Mouse (Mus musculus): ENCODE measurements at regions not wholly inside any gene's neighbourhood (a gene's known extent, or its start where the extent isn't known, plus 50 kb on each side); places are given as distances from the start of the nearest gene placed in this dataset.

DNA sequence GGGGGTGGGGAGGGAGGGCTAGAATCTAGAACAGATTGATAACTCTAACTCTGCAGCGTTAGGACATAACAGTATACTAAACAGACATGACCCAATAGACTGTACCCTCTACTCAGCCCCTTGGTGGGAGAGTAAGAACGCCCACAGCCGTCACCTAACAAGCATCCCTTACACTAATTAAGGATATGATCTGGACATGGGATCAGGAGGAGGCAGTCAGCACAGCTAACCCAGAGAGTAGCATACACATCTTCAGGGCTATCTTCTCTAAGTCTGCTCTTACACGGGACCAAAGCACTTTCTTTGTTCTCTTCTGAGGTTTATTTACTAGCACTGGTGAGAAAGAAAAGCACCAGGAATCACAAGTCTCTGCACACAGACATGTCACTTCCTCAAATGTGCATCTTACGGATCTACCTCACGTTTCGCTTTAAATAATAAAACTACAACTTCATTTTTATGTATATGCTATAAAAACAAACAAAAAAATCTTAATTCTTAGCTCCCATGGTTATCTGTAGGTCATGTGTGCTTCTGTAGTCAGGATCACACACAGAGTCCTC lies 128.0 kb upstream of the Klf14 start:
- ATAC-seq (ENCODE audit: low FRiP score, low read depth) = no peak
- no peaks in the 10 kb centered on the region for H3K9me3 ChIP-seq
- WGBS = 65% methylated on average over 7 of the region's 7 CpGs
- 0 out of 2 replicates have a peak, but pooled peaks cover 3% of the 10 kb centered on the region for H3K27me3 ChIP-seq
- no peaks in the 10 kb centered on the region for H3K36me3 ChIP-seq
- H3K4me3 ChIP-seq = no peak overlapping the region
- H3K4me2 ChIP-seq (replicated peaks) = no peak overlapping the region
- H3K4me1 ChIP-seq = peaks cover 45% of the 10 kb centered on the region
- no peak overlapping the region for H3K9ac ChIP-seq
- H3K27ac ChIP-seq = no peak overlapping the region

GRCm38 (mm10) chr6:31087511-31087910 lies 128.6 kb upstream of the Klf14 start:
- ATAC-seq (ENCODE audit: low FRiP score, low read depth) = no peak
- H3K9me3 ChIP-seq = no peaks in the 10 kb centered on the region
- 0 out of 2 replicates have a peak, but pooled peaks cover 3% of the 10 kb centered on the region for H3K27me3 ChIP-seq
- H3K4me1 ChIP-seq = peaks cover 38% of the 10 kb centered on the region
- no peak overlapping the region; the same call in 1 of the 2 replicates for H3K4me2 ChIP-seq (replicated peaks)
- H3K27ac ChIP-seq = no peak overlapping the region
- H3K4me3 ChIP-seq = no peak overlapping the region
- H3K9ac ChIP-seq = no peak overlapping the region
- H3K36me3 ChIP-seq = no peaks in the 10 kb centered on the region
- WGBS = 46% methylated on average over 4 of the region's 4 CpGs

- Histone ChIP-seq H3K9me3 (no peaks in the 10 kb centered on the region), H3K9ac (peak overlapping the region; percentile 54; the same call in 1 of the 2 replicates), H3K4me1 (peaks cover 30% of the 10 kb centered on the region), H3K4me3 (peak overlapping the region; percentile 27), H3K27ac (no peak overlapping the region), H3K27me3 (no peaks in the 10 kb centered on the region), H3K36me3 (no peaks in the 10 kb centered on the region), H3K4me2 (replicated peaks) (peak overlapping the region; percentile 59)
- 16% methylated on average over 18 of the region's 18 CpGs for WGBS
- ATAC-seq (ENCODE audit: low FRiP score, low read depth) = no peak
Observed at GRCm38 (mm10) chr6:31088147-31088972, 129.5 kb upstream of the Klf14 start.

DNA sequence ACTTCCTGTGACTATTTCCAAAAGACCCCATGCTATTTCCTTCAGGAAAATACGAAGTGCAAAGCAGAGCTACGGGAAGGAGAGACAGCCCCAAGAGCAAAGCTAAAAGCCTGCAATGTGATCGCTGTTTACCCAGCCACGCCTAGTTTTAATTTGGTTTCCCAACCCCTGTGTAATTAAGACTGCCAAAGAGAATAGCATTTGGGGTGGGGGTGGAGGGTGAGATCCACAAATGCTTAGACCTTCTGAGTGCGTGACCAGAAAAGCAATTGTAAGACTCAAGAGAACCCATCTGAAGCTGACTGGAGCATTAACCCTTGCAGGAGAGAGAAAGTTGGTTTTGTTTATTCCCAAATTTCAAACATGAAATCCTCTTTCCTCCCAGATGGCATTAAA lies 130.1 kb upstream of the Klf14 start:
- Histone ChIP-seq H3K9ac (peak overlapping the region; percentile 54; the same call in 1 of the 2 replicates), H3K27me3 (no peaks in the 10 kb centered on the region), H3K36me3 (no peaks in the 10 kb centered on the region), H3K4me2 (replicated peaks) (peak overlapping the region; percentile 59), H3K27ac (no peak overlapping the region), H3K4me3 (peak overlapping the region; percentile 27), H3K9me3 (no peaks in the 10 kb centered on the region), H3K4me1 (peaks cover 25% of the 10 kb centered on the region)
- no peak for ATAC-seq (ENCODE audit: low FRiP score, low read depth)
- 21% methylated on average over 5 of the region's 5 CpGs for WGBS

- no peak overlapping the region for H3K9ac ChIP-seq
- 92% methylated on average over 6 of the region's 6 CpGs for WGBS
- H3K9me3 ChIP-seq = no peaks in the 10 kb centered on the region
- peaks cover 27% of the 10 kb centered on the region for H3K4me1 ChIP-seq
- no peak overlapping the region for H3K27ac ChIP-seq
- H3K4me3 ChIP-seq = no peak overlapping the region
- H3K36me3 ChIP-seq = no peaks in the 10 kb centered on the region
- no peaks in the 10 kb centered on the region for H3K27me3 ChIP-seq
- no peak for ATAC-seq (ENCODE audit: low FRiP score, low read depth)
- H3K4me2 ChIP-seq (replicated peaks) = no peak overlapping the region
Observed at GRCm38 (mm10) chr6:31090288-31090687, 131.4 kb upstream of the Klf14 start.

DNA sequence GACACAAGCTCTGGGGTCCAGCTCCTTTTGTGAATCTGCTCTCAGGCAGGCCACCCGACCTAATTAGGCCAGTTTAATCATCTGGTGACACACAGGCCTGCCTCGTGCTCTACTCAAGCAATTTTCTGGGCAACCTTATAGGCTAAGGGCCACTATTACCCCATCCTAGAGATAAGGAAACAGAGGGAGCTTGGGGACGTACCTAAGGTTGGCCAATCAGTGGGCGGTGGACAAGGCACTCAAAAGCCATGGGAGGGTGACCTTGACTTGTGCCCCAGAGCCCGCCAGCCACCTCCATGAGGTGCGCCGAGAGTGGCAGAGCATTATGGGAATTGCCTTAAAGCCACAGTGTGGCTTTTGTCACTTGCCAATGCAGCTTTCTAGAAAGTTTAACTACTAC lies 131.9 kb upstream of the Klf14 start:
- H3K9ac ChIP-seq = no peak overlapping the region
- H3K36me3 ChIP-seq = no peaks in the 10 kb centered on the region
- H3K4me2 ChIP-seq (replicated peaks) = no peak overlapping the region
- H3K27ac ChIP-seq = no peak overlapping the region
- H3K4me1 ChIP-seq = peaks cover 32% of the 10 kb centered on the region
- H3K4me3 ChIP-seq = no peak overlapping the region
- H3K27me3 ChIP-seq = no peaks in the 10 kb centered on the region
- ATAC-seq (ENCODE audit: low FRiP score, low read depth) = no peak
- WGBS = 69% methylated on average over 7 of the region's 7 CpGs
- no peaks in the 10 kb centered on the region for H3K9me3 ChIP-seq

DNA sequence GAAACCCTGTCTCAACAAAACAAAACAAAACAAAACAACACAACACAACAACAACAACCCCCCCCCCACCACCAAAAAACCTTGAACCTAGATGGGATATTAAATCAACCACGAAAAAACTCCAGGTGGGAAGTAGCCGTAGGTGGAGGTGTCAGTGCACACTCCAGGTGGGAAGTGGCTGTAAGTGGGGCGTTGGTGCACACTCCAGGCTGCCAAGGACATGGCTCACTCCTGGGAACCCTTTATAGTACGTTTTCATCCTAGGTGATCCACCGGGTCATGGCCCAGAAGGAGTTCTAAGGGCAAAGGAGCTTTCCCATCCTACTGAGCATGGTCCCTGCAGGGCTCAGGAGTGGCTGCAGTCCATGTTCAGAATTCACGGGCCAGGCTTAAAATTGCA lies 133.4 kb upstream of the Klf14 start:
- Histone ChIP-seq H3K9me3 (no peaks in the 10 kb centered on the region), H3K27ac (no peak overlapping the region), H3K36me3 (no peaks in the 10 kb centered on the region), H3K4me1 (peaks cover 46% of the 10 kb centered on the region), H3K27me3 (no peaks in the 10 kb centered on the region), H3K4me2 (replicated peaks) (no peak overlapping the region), H3K9ac (no peak overlapping the region), H3K4me3 (no peak overlapping the region)
- 86% methylated on average over 6 of the region's 6 CpGs for WGBS
- ATAC-seq (ENCODE audit: low FRiP score, low read depth) = no peak

DNA sequence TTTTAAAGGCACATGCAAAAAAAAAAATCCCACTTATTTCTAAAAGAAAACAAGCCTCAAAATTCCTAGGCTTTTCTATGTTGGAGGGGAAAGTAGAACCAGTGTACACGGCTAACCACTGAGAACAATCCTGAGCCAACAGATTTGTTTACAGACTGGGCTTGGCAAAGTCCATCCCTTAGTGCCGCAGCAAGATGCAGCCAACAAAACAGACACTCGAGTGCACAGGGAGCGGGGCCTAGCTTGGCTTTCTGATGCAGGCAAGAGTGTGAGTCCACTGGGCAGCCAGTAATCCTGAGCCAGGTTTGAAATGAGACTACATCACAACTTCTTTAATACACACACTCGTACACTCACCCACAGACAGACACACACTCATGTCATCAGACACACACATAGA lies 133.9 kb upstream of the Klf14 start:
- Histone ChIP-seq H3K4me3 (no peak overlapping the region), H3K27ac (no peak overlapping the region), H3K36me3 (no peaks in the 10 kb centered on the region), H3K27me3 (no peaks in the 10 kb centered on the region), H3K9ac (no peak overlapping the region), H3K4me2 (replicated peaks) (no peak overlapping the region), H3K9me3 (no peaks in the 10 kb centered on the region), H3K4me1 (peaks cover 46% of the 10 kb centered on the region)
- ATAC-seq (ENCODE audit: low FRiP score, low read depth) = no peak
- 75% methylated on average over 5 of the region's 5 CpGs for WGBS

GRCm38 (mm10) chr6:31095943-31096714 lies 137.3 kb upstream of the Klf14 start:
- H3K4me3 ChIP-seq = no peak overlapping the region
- no peaks in the 10 kb centered on the region for H3K9me3 ChIP-seq
- H3K4me1 ChIP-seq = peaks cover 28% of the 10 kb centered on the region
- H3K27me3 ChIP-seq = no peaks in the 10 kb centered on the region
- ATAC-seq (ENCODE audit: low FRiP score, low read depth) = no peak
- no peak overlapping the region for H3K4me2 ChIP-seq (replicated peaks)
- WGBS = 47% methylated on average over 16 of the region's 21 CpGs
- H3K9ac ChIP-seq = no peak overlapping the region
- H3K27ac ChIP-seq = peak overlapping the region; percentile 44; the same call in 1 of the 2 replicates
- H3K36me3 ChIP-seq = no peaks in the 10 kb centered on the region

GRCm38 (mm10) chr6:31096787-31097186 lies 137.9 kb upstream of the Klf14 start:
- peaks cover 28% of the 10 kb centered on the region for H3K4me1 ChIP-seq
- no peaks in the 10 kb centered on the region for H3K36me3 ChIP-seq
- no peaks in the 10 kb centered on the region for H3K9me3 ChIP-seq
- no peak overlapping the region for H3K9ac ChIP-seq
- peak overlapping the region; percentile 44; the same call in 1 of the 2 replicates for H3K27ac ChIP-seq
- no peak overlapping the region for H3K4me3 ChIP-seq
- H3K27me3 ChIP-seq = no peaks in the 10 kb centered on the region
- no peak for ATAC-seq (ENCODE audit: low FRiP score, low read depth)
- WGBS = 56% methylated on average over 6 of the region's 6 CpGs
- no peak overlapping the region for H3K4me2 ChIP-seq (replicated peaks)

GRCm38 (mm10) chr6:31097254-31097653 lies 138.4 kb upstream of the Klf14 start:
- Histone ChIP-seq H3K4me1 (peaks cover 28% of the 10 kb centered on the region), H3K4me3 (no peak overlapping the region), H3K27me3 (no peaks in the 10 kb centered on the region), H3K27ac (no peak overlapping the region), H3K4me2 (replicated peaks) (no peak overlapping the region), H3K9me3 (no peaks in the 10 kb centered on the region), H3K36me3 (no peaks in the 10 kb centered on the region), H3K9ac (no peak overlapping the region)
- WGBS = 68% methylated on average over 9 of the region's 9 CpGs
- ATAC-seq (ENCODE audit: low FRiP score, low read depth) = no peak

DNA sequence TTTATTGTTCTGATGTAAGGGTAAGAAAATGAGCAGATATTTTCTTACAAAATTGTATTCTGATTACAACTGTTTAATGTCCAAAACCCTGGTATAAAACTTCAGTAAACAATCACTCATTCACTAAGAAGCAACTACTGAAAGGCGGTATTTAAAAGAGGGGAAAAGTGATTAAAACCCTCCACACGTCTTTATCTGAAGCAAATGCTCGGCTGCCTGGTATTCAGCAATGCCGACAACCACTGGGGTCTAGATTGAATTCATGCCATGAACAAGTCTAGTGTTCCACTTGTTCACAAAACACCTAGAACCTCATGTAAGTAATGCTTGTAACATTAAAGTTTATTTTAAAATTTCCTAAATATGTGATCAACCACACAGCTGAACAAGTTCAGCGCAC lies 139.2 kb upstream of the Klf14 start:
- Histone ChIP-seq H3K4me3 (no peak overlapping the region), H3K9me3 (no peaks in the 10 kb centered on the region), H3K9ac (no peak overlapping the region), H3K27ac (no peak overlapping the region), H3K36me3 (no peaks in the 10 kb centered on the region), H3K27me3 (no peaks in the 10 kb centered on the region), H3K4me1 (peaks cover 28% of the 10 kb centered on the region), H3K4me2 (replicated peaks) (no peak overlapping the region)
- ATAC-seq (ENCODE audit: low FRiP score, low read depth) = no peak
- 60% methylated on average over 5 of the region's 5 CpGs for WGBS

All from limb, embryonic 13.5 days (tissue).